Mouse (Mus musculus) lung, embryonic 14.5 days (tissue): ENCODE measurements around the gene Dact2. TPM values are rescaled to one million over a fixed set of nuclear protein-coding genes. Genes with fewer than 3 reads are reported as not detected.

Experiments
- ATAC-seq: fragments of 200-750 bp; cut with Nextera tagmentation; 2 replicates; pipeline ENCODE4 v1.8.0; 2017; ENCODE audit warnings: mild to moderate bottlenecking, moderate TSS enrichment, moderate library complexity; ENCODE audit not compliant: insufficient read depth
- DNase-seq: peaks from one replicate; pipeline ENCODE4 v3.0.0-alpha.2; 2015
- H3K27ac ChIP-seq: fragments of 300-500 bp; sonication (generic); 2 replicates; pipeline ENCODE4 v1.5.1; 2014; ENCODE audit warnings: low read depth, mild to moderate bottlenecking, moderate library complexity
- H3K27me3 ChIP-seq: fragments of 300-500 bp; sonication (generic); 2 replicates; pipeline ENCODE4 v1.6.1; 2014; ENCODE audit warnings: low read length, control low read depth; ENCODE audit not compliant: insufficient read depth
- H3K36me3 ChIP-seq: fragments of 300-500 bp; sonication (generic); 2 replicates; pipeline ENCODE4 v1.6.1; 2014; ENCODE audit warnings: control low read depth; ENCODE audit not compliant: insufficient read depth
- H3K4me1 ChIP-seq: fragments of 300-500 bp; sonication (generic); 2 replicates; pipeline ENCODE4 v1.6.1; 2014; ENCODE audit warnings: antibody characterized with exemption, control low read depth; ENCODE audit not compliant: insufficient read depth
- H3K4me2 ChIP-seq: fragments of 300-500 bp; sonication (generic); 2 replicates; pipeline ENCODE4 v1.6.1; 2014; ENCODE audit warnings: mild to moderate bottlenecking
- H3K4me3 ChIP-seq: fragments of 300-500 bp; sonication (generic); 2 replicates; pipeline ENCODE4 v1.5.1; 2014; ENCODE audit warnings: low read depth, low read length
- H3K9ac ChIP-seq: fragments of 300-500 bp; sonication (generic); 2 replicates; pipeline ENCODE4 v1.6.1; 2014
- H3K9me3 ChIP-seq: fragments of 300-500 bp; sonication (generic); 2 replicates; pipeline ENCODE4 v1.6.1; 2016; ENCODE audit warnings: low read depth, low read length, control low read depth
- CTCF ChIP-seq: IDR thresholded peaks from 2 replicates; pipeline ENCODE4 v1.5.1; 2016; ENCODE audit warnings: antibody characterized with exemption, low read depth
- whole genome bisulfite sequencing: fragments of 180-500 bp; shearing (Covaris S2); extraction: QIAGEN DNeasy Blood & Tissue Kit; methylation state at CpG from one replicate; pipeline ENCODE4 v1.1.7; 2014; 5-methylcytosine and 5-hydroxymethylcytosine counted together
- polyA plus RNA-seq: library from polyadenylated mRNA; unstranded; fragments of >200 nt; fragmentation: Nextera tagmentation; extraction: Ambion mirVana; gene quantifications from 2 replicates; pipeline ENCODE4 v1.2.1, GENCODE M21; 2014

The Dact2 gene
- 4.2 and 7.5 TPM in 2 replicates for polyA plus RNA-seq

DNA sequence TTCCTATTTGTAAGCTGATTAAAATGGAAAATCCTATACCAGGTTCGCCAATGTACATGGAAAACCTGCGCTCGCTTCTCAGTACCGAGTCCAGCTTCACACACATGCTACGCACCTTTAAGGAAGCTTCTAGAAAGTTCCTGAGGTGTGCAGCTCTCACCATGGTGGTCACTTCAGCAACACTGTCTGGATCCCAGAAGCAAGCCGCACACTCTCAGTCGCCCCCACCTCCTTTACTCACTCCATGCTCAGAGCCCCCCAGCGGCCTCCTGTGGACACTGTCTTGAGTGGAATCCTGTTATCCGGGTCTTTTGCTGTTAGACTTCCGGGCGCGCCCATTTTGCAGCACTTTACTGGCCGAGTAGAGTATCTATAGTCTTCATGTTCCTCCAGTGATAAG is at the start of gene Dact2:
Gene Dact2 (minus strand): TSS at position 244 of the 400 bp plus-strand sequence.
- WGBS, result 36% methylated on average over 13 of the region's 13 CpGs

DNA sequence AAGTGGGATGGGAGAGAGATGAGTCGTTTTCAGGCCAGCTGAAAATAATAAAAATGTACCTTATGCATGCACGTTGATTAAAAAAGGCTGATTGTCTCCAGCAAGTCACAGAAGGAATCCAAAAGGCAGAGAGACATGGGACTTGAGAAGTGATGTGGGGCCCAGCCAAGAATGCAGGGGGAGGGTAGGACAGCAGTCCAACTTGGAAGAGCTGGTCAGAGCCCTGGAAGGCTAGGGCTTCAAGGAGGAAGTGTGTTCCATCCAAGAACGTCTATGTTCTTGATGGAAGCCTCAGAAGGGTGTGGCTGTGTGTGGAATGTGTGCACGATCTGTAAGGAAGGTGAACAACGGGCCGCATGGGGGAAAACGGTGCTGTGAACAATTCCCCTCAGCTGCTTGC is 48.4 kb upstream of the Dact2 start:
- no peak overlapping the region for H3K4me2 ChIP-seq
- ATAC-seq, result no peak
- TF ChIP-seq CTCF, result no peak

More for the DNA sequence above, at the start of gene Dact2:
- peaks cover 46% of the 10 kb centered on the region for H3K27me3 ChIP-seq
- DNase-seq (peak; percentile 65), ATAC-seq (peak; percentile 18; the same call in 1 of the 2 replicates)
- no peaks in the 10 kb centered on the region for H3K36me3 ChIP-seq
- H3K4me2 ChIP-seq, result peak within 1 kb of the TSS; percentile 82
- H3K27ac ChIP-seq, result peak within 1 kb of the TSS; percentile 83
- H3K4me1 ChIP-seq, result peaks cover 3% of the 10 kb centered on the region
- peak; percentile 55 for TF ChIP-seq CTCF
- peak within 1 kb of the TSS; percentile 63 for H3K4me3 ChIP-seq
- peak within 1 kb of the TSS; percentile 71 for H3K9ac ChIP-seq
- no peaks in the 10 kb centered on the region for H3K9me3 ChIP-seq

DNA sequence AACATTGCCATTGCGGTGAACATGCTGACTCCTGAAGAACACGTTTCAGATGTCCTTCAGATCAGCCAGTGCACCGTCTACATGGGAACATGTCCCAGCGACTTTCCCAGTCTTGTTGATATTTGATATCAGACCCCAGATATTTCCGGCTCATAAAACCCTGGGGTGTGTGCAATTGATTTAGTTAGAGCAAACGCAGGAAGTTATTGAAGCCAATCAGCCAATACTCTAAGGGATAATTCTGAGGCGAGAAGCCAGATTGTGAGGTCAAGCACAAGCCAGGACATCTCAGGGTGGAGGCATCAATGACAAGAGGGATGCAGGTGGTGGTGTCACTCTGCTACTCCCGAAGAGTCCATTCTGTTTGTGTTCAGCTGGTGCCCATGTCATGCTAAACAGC is 46.3 kb upstream of the Dact2 start:
- no peak for TF ChIP-seq CTCF
- Histone ChIP-seq H3K9me3 (no peaks in the 10 kb centered on the region), H3K4me1 (peaks cover 14% of the 10 kb centered on the region), H3K4me2 (no peak overlapping the region), H3K9ac (no peak overlapping the region), H3K36me3 (no peaks in the 10 kb centered on the region), H3K27me3 (no peaks in the 10 kb centered on the region), H3K27ac (no peak overlapping the region), H3K4me3 (no peak overlapping the region)
- 74% methylated on average over 8 of the region's 8 CpGs for WGBS
- DNase-seq (no peak), ATAC-seq (no peak)

More for the DNA sequence above, 48.4 kb upstream of the Dact2 start:
- Histone ChIP-seq H3K4me3 (no peak overlapping the region), H3K27ac (no peak overlapping the region), H3K9me3 (no peaks in the 10 kb centered on the region), H3K27me3 (no peaks in the 10 kb centered on the region), H3K4me1 (peaks cover 14% of the 10 kb centered on the region), H3K9ac (no peak overlapping the region), H3K36me3 (no peaks in the 10 kb centered on the region)
- peak; percentile 30 for DNase-seq
- 41% methylated on average over 7 of the region's 7 CpGs for WGBS

DNA sequence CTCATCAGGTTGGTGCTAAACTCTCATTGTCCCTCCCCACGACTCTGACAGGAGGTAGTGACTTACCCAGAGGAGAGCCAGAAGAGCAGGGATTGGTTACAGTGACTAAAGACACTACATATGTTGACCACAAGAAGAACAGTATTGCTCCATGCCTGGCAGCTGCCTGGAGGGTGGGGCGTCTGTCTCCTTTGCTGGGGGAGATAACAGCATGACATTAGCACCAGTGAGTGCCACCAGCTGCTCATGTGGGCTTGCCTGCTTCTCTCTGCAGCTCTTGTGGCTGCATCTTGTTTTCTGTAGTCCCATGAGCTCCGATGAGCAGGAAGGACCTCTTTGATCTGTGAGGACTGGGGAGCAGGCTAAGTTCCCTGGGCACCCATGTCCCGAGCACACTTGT is 45.5 kb upstream of the Dact2 start:
- WGBS, result 30% methylated on average over 4 of the region's 4 CpGs
- H3K4me3 ChIP-seq, result no peak overlapping the region
- no peak overlapping the region for H3K27ac ChIP-seq
- no peaks in the 10 kb centered on the region for H3K27me3 ChIP-seq
- no peaks in the 10 kb centered on the region for H3K9me3 ChIP-seq
- H3K36me3 ChIP-seq, result no peaks in the 10 kb centered on the region
- no peak for TF ChIP-seq CTCF
- H3K9ac ChIP-seq, result no peak overlapping the region
- H3K4me1 ChIP-seq, result peaks cover 14% of the 10 kb centered on the region
- peak; percentile 49 for DNase-seq
- no peak for ATAC-seq
- no peak overlapping the region for H3K4me2 ChIP-seq

DNA sequence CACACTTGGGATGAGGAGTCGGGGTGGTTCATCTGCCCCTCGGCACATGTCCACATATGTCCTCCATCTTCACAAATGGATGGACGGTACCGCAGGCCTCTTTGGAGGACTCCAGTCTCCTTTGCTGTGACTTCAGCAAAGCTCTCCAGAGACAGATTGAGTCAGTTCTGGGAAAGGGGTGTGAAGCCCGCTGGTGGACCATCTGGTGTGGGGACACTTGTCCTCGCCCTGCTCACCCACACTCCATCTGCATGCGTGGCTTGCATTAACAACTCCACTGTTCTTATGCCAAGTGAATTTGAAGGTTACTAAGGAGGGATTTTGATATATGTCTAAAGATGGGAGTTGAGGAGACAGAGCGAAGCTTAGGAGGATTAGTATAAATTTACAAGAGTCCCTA is 43.8 kb upstream of the Dact2 start:
- no peak for ATAC-seq
- Histone ChIP-seq H3K4me2 (no peak overlapping the region), H3K9me3 (no peaks in the 10 kb centered on the region), H3K4me3 (no peak overlapping the region), H3K27me3 (no peaks in the 10 kb centered on the region), H3K36me3 (no peaks in the 10 kb centered on the region), H3K9ac (no peak overlapping the region), H3K27ac (no peak overlapping the region), H3K4me1 (peaks cover 7% of the 10 kb centered on the region)
- WGBS, result 84% methylated on average over 8 of the region's 8 CpGs
- DNase-seq, result no peak
- no peak for TF ChIP-seq CTCF

DNA sequence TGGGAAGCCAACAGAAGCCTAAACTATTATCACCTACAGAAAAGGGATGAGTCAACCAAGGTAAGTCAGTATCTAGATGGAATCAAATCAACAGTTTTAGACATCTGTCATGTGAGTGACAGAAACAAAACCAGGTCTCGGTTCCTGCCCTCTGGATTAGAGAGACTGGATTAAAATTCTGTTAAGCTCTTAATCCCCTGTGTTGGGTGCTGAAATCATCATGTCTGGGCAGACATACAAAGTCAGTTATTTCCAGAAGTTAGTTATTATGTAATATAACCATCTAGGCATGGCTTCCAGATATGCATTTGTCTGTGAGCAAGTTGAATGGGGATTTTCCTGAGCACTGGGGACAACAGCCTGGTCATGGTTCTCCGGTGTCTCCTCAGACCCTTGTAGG is 42.2 kb upstream of the Dact2 start:
- WGBS, result 87% methylated on average over 2 of the region's 2 CpGs
- H3K4me1 ChIP-seq, result peaks cover 4% of the 10 kb centered on the region; the same call in 1 of the 2 replicates
- no peak overlapping the region for H3K4me3 ChIP-seq
- H3K36me3 ChIP-seq, result no peaks in the 10 kb centered on the region
- no peak for TF ChIP-seq CTCF
- H3K9ac ChIP-seq, result no peak overlapping the region
- H3K4me2 ChIP-seq, result no peak overlapping the region
- H3K27ac ChIP-seq, result no peak overlapping the region
- no peaks in the 10 kb centered on the region for H3K9me3 ChIP-seq
- DNase-seq (no peak), ATAC-seq (no peak)
- H3K27me3 ChIP-seq, result no peaks in the 10 kb centered on the region

DNA sequence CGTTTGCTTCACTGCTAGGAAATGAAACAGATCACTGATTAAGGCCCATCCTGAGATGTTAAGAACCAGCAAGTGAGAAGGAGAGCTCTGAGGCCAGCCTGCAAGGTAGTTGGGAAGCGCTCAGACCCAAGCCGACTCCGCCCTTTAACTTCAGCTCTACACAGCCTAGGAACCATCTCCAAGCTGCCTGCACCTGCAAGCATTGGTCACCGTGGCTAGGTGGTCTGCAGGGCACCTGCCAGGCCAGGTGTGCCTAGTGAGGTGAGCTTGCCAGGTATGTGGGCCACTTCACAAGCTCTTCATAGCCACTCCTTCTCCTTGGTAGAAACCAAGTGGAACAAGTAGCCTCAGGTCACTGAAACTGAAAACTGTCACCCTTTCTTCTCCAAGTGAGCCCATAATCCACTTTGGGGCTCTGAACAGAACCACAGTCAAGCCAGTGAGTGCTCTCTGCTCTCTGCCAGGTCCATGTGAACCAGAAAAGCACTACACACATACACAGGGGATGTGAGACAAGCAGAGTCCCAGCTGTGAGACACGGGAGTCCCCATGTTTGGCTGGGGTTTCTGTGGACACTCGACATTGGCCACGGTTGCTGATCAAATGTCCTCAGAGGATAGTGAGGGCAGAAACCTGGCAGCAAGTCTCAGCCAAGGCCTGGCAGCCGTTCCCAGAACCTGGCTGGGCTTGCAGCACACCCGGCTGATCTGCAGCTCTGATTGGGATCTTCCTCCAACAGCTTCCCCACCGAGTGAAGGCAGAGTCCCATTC is 40.3 kb upstream of the Dact2 start:
- Histone ChIP-seq H3K4me2 (no peak overlapping the region), H3K27me3 (no peaks in the 10 kb centered on the region), H3K4me1 (peaks cover 4% of the 10 kb centered on the region; the same call in 1 of the 2 replicates), H3K36me3 (no peaks in the 10 kb centered on the region), H3K27ac (peak overlapping the region; percentile 77), H3K4me3 (no peak overlapping the region), H3K9ac (no peak overlapping the region), H3K9me3 (no peaks in the 10 kb centered on the region)
- DNase-seq (peak; percentile 60), ATAC-seq (peak; percentile 64)
- no peak for TF ChIP-seq CTCF
- WGBS, result 40% methylated on average over 11 of the region's 11 CpGs
